Mouse (Mus musculus): ENCODE measurements at regions not wholly inside any gene's neighbourhood (a gene's known extent, or its start where the extent isn't known, plus 50 kb on each side); places are given as distances from the start of the nearest gene placed in this dataset.
A peak's percentile ranks its signal among the peaks of the same experiment; 100 is the strongest.

GRCm38 (mm10) chr11:112885336-112885940 is 103.4 kb downstream of the Sox9 start:
- DNase-seq (ENCODE audit: low spot score in 2 of 2): no peak
- intact Hi-C loops (cut with DNase I): no loop called here

GRCm38 (mm10) chr11:112886139-112886538 is 104.1 kb downstream of the Sox9 start:
- intact Hi-C loops (cut with DNase I): no loop called here
- DNase-seq (ENCODE audit: low spot score in 2 of 2): no peak

- intact Hi-C loops (cut with DNase I): no loop called here
- DNase-seq (ENCODE audit: low spot score in 2 of 2): no peak
These were observed 107.7 kb downstream of the Sox9 start for GRCm38 (mm10) chr11:112889760-112890159.

GRCm38 (mm10) chr11:112897597-112897996 is 115.6 kb downstream of the Sox9 start:
- intact Hi-C loops (cut with DNase I): no loop called here
- DNase-seq (ENCODE audit: low spot score in 2 of 2): no peak

- intact Hi-C loops (cut with DNase I): no loop called here
- no peak for DNase-seq (ENCODE audit: low spot score in 2 of 2)
These were observed 120.6 kb downstream of the Sox9 start for GRCm38 (mm10) chr11:112902618-112903017.

- intact Hi-C loops (cut with DNase I): no loop called here
- no peak for DNase-seq (ENCODE audit: low spot score in 2 of 2)
These were observed 128.3 kb downstream of the Sox9 start for GRCm38 (mm10) chr11:112910309-112910708.

- no peak for DNase-seq (ENCODE audit: low spot score in 2 of 2)
- intact Hi-C loops (cut with DNase I): no loop called here
These were observed 130.9 kb downstream of the Sox9 start for GRCm38 (mm10) chr11:112912875-112913274.

GRCm38 (mm10) chr11:112916923-112917322 is 134.9 kb downstream of the Sox9 start:
- DNase-seq (ENCODE audit: low spot score in 2 of 2): no peak
- intact Hi-C loops (cut with DNase I): no loop called here

- intact Hi-C loops (cut with DNase I): no loop called here
- no peak for DNase-seq (ENCODE audit: low spot score in 2 of 2)
These were observed 138.1 kb downstream of the Sox9 start for GRCm38 (mm10) chr11:112920131-112920530.

GRCm38 (mm10) chr11:112924577-112924976 is 142.6 kb downstream of the Sox9 start:
- intact Hi-C loops (cut with DNase I): no loop called here
- no peak for DNase-seq (ENCODE audit: low spot score in 2 of 2)

GRCm38 (mm10) chr11:112925140-112925539 is 143.1 kb downstream of the Sox9 start:
- intact Hi-C loops (cut with DNase I): no loop called here
- no peak for DNase-seq (ENCODE audit: low spot score in 2 of 2)

GRCm38 (mm10) chr11:112926330-112927025 is 144.5 kb downstream of the Sox9 start:
- intact Hi-C loops (cut with DNase I): no loop called here
- peak in 1 of 2 experiments; percentile 4 for DNase-seq (ENCODE audit: low spot score in 2 of 2)

GRCm38 (mm10) chr11:112930186-112930808 is 148.3 kb downstream of the Sox9 start:
- no peak for DNase-seq (ENCODE audit: low spot score in 2 of 2)
- intact Hi-C loops (cut with DNase I): no loop called here

GRCm38 (mm10) chr11:112938035-112938434 is 156.0 kb downstream of the Sox9 start:
- intact Hi-C loops (cut with DNase I): no loop called here
- no peak for DNase-seq (ENCODE audit: low spot score in 2 of 2)

- DNase-seq (ENCODE audit: low spot score in 2 of 2): no peak
- intact Hi-C loops (cut with DNase I): no loop called here
These were observed 169.4 kb downstream of the Sox9 start for GRCm38 (mm10) chr11:112951421-112951820.

GRCm38 (mm10) chr11:112952356-112952755 is 170.3 kb downstream of the Sox9 start:
- DNase-seq (ENCODE audit: low spot score in 2 of 2): no peak
- intact Hi-C loops (cut with DNase I): no loop called here

GRCm38 (mm10) chr11:112953491-112953890 is 171.5 kb downstream of the Sox9 start:
- intact Hi-C loops (cut with DNase I): no loop called here
- DNase-seq (ENCODE audit: low spot score in 2 of 2): no peak

GRCm38 (mm10) chr11:112956748-112957440 is 174.9 kb downstream of the Sox9 start:
- DNase-seq (ENCODE audit: low spot score in 2 of 2): no peak
- intact Hi-C loops (cut with DNase I): no loop called here

- intact Hi-C loops (cut with DNase I): no loop called here
- DNase-seq (ENCODE audit: low spot score in 2 of 2): peak in 1 of 2 experiments; percentile 8
These were observed 177.6 kb downstream of the Sox9 start for GRCm38 (mm10) chr11:112959609-112960008.

GRCm38 (mm10) chr11:112973286-112973685 is 191.3 kb downstream of the Sox9 start:
- peak in 1 of 2 experiments; percentile 16 for DNase-seq (ENCODE audit: low spot score in 2 of 2)
- intact Hi-C loops (cut with DNase I): no loop called here
